Mouse (Mus musculus) hindbrain, embryonic 16.5 days (tissue): ENCODE data around the gene 4921524J17Rik. TPM values are rescaled to one million over a fixed set of nuclear protein-coding genes. Genes with fewer than 3 reads are reported as not detected.
A peak's percentile ranks its signal among the peaks of the same experiment; 100 is the strongest.

Experiments
- ATAC-seq: fragments of 200-750 bp; cut with Nextera tagmentation; 2 replicates; pipeline ENCODE4 v1.8.0; 2017; ENCODE audit warnings: moderate TSS enrichment, moderate library complexity
- H3K27ac ChIP-seq: fragments of 300-500 bp; sonication (generic); 2 replicates; pipeline ENCODE4 v1.5.1; 2014; ENCODE audit warnings: low read depth, mild to moderate bottlenecking, control low read depth, low read length, moderate library complexity
- H3K27me3 ChIP-seq: fragments of 300-500 bp; sonication (generic); replicated peaks from 2 replicates; pipeline ENCODE4 v1.6.1; 2014; ENCODE audit warnings: low read length; ENCODE audit not compliant: control insufficient read depth, insufficient read depth
- H3K36me3 ChIP-seq: fragments of 300-500 bp; sonication (generic); 2 replicates; pipeline ENCODE4 v1.6.1; 2014; ENCODE audit warnings: mild to moderate bottlenecking, low read length, moderate library complexity, mixed read lengths; ENCODE audit not compliant: control insufficient read depth, insufficient read depth
- H3K4me1 ChIP-seq: fragments of 300-500 bp; sonication (generic); 2 replicates; pipeline ENCODE4 v1.6.1; 2014; ENCODE audit warnings: low read depth, low read length; ENCODE audit not compliant: control insufficient read depth, insufficient read depth
- H3K4me2 ChIP-seq: fragments of 300-500 bp; sonication (generic); 2 replicates; pipeline ENCODE4 v1.6.1; 2014; ENCODE audit warnings: mild to moderate bottlenecking, low read length, control low read depth, moderate library complexity
- H3K4me3 ChIP-seq: fragments of 300-500 bp; sonication (generic); 2 replicates; pipeline ENCODE4 v1.5.1; 2014; ENCODE audit warnings: mild to moderate bottlenecking, low read length, control low read depth, moderate library complexity
- H3K9ac ChIP-seq: fragments of 300-500 bp; sonication (generic); 2 replicates; pipeline ENCODE4 v1.6.1; 2014; ENCODE audit warnings: low read depth, mild to moderate bottlenecking, control low read depth, low read length, moderate library complexity
- H3K9me3 ChIP-seq: fragments of 300-500 bp; sonication (generic); 2 replicates; pipeline ENCODE4 v1.6.1; 2014; ENCODE audit warnings: mild to moderate bottlenecking, low read length, moderate library complexity; ENCODE audit not compliant: control insufficient read depth
- WGBS: fragments of 180-500 bp; shearing (Covaris S2); extraction: QIAGEN DNeasy Blood & Tissue Kit; methylation state at CpG from one replicate; pipeline ENCODE4 v1.1.7; 2014; 5-methylcytosine and 5-hydroxymethylcytosine counted together
- polyA plus RNA-seq: library from polyadenylated mRNA; unstranded; fragments of >200 nt; fragmentation: Nextera tagmentation; extraction: Ambion mirVana; gene quantifications from 2 replicates; pipeline ENCODE4 v1.2.1, GENCODE M21; 2015

The 4921524J17Rik gene
- polyA plus RNA-seq, 1 experiment from 2014 or later = 39.2 TPM

DNA sequence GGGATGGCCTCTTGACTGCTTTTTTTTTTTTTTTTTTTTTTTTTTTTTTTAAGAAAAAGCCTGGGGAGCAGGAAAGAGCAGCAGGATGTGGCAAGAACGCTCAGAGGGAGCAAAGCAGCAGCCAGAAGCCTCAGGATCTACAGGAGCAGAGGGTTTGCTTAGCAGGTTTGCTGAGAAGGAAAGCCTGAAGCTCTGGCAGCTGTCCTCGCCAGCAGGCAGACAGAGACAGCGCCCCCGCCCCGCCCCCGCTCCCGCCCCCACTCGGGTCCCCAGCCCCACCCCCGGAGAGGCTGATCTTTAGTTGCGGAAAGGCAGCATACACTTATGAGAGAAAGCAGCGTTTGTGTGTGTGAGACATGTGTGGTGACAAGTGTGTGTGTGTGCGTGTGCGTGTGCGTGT lies 19.7 kb upstream of the 4921524J17Rik start:
- H3K4me3 ChIP-seq = peak overlapping the region; percentile 8; the same call in 1 of the 2 replicates
- no peaks in the 10 kb centered on the region for H3K36me3 ChIP-seq
- no peaks in the 10 kb centered on the region for H3K4me1 ChIP-seq
- H3K4me2 ChIP-seq = peak overlapping the region; percentile 49
- no peaks in the 10 kb centered on the region for H3K27me3 ChIP-seq
- 24% methylated on average over 14 of the region's 14 CpGs for WGBS
- no peak for ATAC-seq
- peak overlapping the region; percentile 38 for H3K9ac ChIP-seq
- H3K27ac ChIP-seq = no peak overlapping the region
- no peaks in the 10 kb centered on the region for H3K9me3 ChIP-seq

DNA sequence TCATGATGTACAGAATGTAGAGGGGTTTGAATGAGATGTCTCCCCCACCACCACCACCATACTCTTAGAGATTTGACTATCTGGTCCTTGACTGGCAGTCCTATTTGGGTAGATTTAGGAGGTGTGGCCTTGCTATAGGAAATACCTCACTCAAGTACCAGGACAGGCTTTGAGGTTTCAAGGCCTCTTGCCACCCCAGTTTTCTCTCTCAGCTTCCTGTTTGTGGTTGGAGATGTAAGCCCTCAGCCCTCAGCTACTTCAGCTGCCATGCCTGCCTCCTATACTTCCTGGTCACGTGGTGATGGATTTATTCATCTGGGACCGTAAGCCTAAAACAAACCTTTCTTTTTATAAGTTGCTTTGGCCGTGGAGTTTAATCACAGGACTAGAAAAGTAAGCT lies 17.7 kb upstream of the 4921524J17Rik start:
- no peak overlapping the region for H3K4me3 ChIP-seq
- H3K27me3 ChIP-seq = no peaks in the 10 kb centered on the region
- no peaks in the 10 kb centered on the region for H3K36me3 ChIP-seq
- no peaks in the 10 kb centered on the region for H3K9me3 ChIP-seq
- no peak for ATAC-seq
- 91% methylated on average over 3 of the region's 3 CpGs for WGBS
- no peak overlapping the region for H3K27ac ChIP-seq
- no peak overlapping the region for H3K9ac ChIP-seq
- H3K4me1 ChIP-seq = no peaks in the 10 kb centered on the region
- H3K4me2 ChIP-seq = no peak overlapping the region

DNA sequence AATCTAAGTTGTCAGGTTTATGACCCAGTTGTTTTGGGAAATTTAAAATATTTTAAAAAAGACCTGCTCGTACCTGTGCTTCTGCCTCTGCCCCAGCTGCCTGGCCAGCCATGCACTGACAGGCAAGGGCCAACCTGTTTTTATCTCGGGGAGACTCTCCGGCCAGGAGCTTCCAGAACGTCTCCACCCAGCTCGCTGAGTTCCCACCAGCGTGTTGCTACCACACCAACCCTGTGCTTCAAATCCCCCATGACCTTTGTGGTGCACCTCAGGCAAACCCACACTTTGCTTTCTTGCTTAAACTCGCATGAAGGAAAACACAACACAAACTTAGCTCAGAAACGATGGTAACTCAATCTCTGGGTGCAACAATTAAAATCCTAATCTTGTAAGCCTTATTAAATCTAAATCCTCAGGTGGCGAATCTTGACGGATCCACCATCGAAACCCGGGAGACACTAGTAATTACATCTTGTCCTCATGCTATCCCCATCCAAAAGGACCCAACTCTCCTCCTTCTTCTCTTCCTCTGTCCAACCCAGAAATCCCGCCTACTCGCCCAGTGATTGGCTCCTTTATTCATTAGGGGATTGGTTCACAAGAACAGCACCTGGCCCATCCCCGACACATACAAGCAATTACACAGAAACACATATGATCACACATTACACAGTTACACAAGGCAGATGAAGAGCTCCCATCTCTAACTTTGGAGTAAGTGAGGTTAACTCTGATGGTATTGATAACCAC lies 13.5 kb upstream of the 4921524J17Rik start:
- Histone ChIP-seq H3K4me1 (no peaks in the 10 kb centered on the region), H3K9me3 (no peaks in the 10 kb centered on the region), H3K9ac (no peak overlapping the region), H3K36me3 (no peaks in the 10 kb centered on the region), H3K27me3 (no peaks in the 10 kb centered on the region), H3K27ac (no peak overlapping the region), H3K4me2 (no peak overlapping the region), H3K4me3 (no peak overlapping the region)
- no peak for ATAC-seq
- WGBS = 89% methylated on average over 15 of the region's 15 CpGs

DNA sequence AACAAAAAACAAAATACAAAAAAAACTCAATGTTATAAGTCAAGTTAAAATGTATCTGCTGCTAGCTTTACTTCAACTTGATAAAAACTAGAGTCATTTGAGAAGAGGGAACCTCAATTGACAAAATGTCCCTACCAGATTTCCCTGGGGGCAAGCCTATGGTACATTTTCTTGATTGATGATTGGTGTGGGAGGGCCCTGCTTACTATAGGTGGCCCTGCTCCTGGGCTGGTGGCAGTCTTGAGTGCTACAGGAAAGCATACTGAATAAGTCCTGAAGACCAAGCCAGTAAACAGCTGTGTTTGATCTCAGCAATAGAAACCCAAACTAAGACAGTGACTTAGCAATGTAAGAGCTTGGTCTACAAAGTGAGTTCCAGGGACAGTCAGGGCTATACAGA lies 11.5 kb upstream of the 4921524J17Rik start:
- no peak overlapping the region for H3K9ac ChIP-seq
- no peak for ATAC-seq
- no peaks in the 10 kb centered on the region for H3K9me3 ChIP-seq
- H3K27ac ChIP-seq = no peak overlapping the region
- H3K4me1 ChIP-seq = no peaks in the 10 kb centered on the region
- no peak overlapping the region for H3K4me3 ChIP-seq
- H3K27me3 ChIP-seq = no peaks in the 10 kb centered on the region
- H3K36me3 ChIP-seq = no peaks in the 10 kb centered on the region
- no peak overlapping the region for H3K4me2 ChIP-seq

DNA sequence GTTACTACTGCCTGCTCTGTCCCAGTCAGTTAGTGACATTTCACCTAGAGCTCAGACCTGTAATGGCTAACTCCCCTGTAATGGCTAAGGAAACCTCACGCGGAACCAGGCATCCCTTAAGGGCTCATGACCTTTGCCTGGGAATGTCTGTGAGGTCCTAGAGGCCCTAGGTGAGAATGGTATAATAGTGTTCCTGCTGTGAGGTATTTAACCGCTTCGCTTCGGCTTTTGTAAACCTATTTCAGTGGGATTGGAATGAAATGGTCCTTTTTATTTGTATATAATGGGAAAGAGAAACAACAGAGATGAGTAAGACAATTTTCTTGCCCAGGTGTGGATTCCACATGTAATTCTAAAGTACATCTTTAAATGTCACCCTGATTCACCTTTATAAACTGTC lies 8.9 kb upstream of the 4921524J17Rik start:
- Histone ChIP-seq H3K9ac (no peak overlapping the region; the same call in 1 of the 2 replicates), H3K27me3 (no peaks in the 10 kb centered on the region), H3K36me3 (no peaks in the 10 kb centered on the region), H3K4me3 (no peak overlapping the region), H3K4me1 (no peaks in the 10 kb centered on the region), H3K4me2 (no peak overlapping the region), H3K9me3 (no peaks in the 10 kb centered on the region), H3K27ac (no peak overlapping the region)
- 39% methylated on average over 5 of the region's 5 CpGs for WGBS
- ATAC-seq = no peak

DNA sequence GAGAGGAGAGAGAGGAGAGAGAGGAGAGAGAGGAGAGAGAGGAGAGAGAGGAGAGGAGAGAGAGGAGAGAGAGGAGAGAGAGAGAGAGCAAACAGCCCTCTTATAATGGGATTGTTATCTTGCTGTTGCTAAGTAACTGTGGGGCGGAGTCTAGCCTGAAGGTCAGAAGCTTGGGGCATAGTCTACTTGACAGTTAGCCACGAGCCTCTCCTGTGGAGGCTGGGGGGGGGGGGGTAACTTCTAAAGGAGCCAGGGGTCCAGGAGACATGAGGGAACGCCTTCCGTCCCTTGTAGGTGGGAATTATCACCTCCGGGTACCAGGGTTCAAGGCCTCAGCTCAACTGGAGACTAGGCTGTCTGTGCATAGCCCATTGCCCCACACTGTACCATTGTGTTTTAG lies 3.1 kb upstream of the 4921524J17Rik start:
- H3K27me3 ChIP-seq = no peaks in the 10 kb centered on the region
- 45% methylated on average over 5 of the region's 5 CpGs for WGBS

DNA sequence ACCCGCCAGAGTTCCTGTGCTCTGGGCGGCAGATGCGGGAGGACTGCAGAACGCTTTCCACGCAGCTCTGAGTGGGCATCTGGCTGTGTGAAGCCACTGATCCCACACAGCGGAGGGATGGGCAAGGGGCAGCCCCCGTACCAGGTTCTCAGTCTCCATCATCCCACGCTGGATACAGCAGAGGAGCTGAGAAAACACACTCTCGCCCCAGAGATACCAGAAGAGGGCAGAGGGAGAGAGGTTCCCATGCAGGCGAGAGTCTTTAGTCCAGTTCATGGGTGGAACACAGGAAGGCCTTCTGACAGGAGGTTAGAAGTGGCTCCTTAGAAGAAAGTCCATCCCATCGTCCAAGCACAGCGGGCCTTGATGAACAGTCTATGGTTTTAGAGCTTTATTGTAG lies 2.2 kb upstream of the 4921524J17Rik start:
- 75% methylated on average over 12 of the region's 12 CpGs for WGBS
- Histone ChIP-seq H3K36me3 (no peaks in the 10 kb centered on the region), H3K9me3 (no peaks in the 10 kb centered on the region), H3K4me1 (peaks cover 11% of the 10 kb centered on the region), H3K9ac (no peak overlapping the region), H3K4me3 (no peak overlapping the region), H3K27me3 (no peaks in the 10 kb centered on the region), H3K27ac (no peak overlapping the region), H3K4me2 (no peak overlapping the region)
- ATAC-seq = no peak

More for the DNA sequence above, 3.1 kb upstream of the 4921524J17Rik start:
- no peak overlapping the region for H3K4me3 ChIP-seq
- no peak overlapping the region for H3K4me2 ChIP-seq
- no peak for ATAC-seq
- no peaks in the 10 kb centered on the region for H3K9me3 ChIP-seq
- H3K27ac ChIP-seq = no peak overlapping the region
- H3K4me1 ChIP-seq = peaks cover 9% of the 10 kb centered on the region
- no peak overlapping the region for H3K9ac ChIP-seq
- H3K36me3 ChIP-seq = no peaks in the 10 kb centered on the region

DNA sequence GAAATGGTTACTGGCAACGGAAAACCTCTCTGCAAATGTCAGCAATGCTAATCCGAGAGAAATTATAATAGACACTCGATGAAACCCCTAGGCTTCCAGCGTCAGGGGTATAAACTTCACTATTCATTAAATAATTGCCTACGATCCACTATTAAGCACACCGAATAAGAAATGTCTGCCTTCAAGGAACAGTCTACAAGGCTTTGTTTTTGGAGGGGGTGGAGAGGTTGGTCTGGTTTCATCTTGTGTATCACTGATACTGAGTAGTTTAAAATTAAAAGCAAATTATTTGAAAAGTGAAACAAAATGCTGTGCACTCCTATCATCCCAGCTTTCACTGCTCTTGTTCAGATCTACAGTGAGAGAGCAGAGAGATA lies 372 bp upstream of the 4921524J17Rik start:
- Histone ChIP-seq H3K4me1 (peaks cover 20% of the 10 kb centered on the region), H3K36me3 (no peaks in the 10 kb centered on the region), H3K27me3 (no peaks in the 10 kb centered on the region), H3K27ac (peak overlapping the region; percentile 54; the same call in 1 of the 2 replicates), H3K9me3 (no peaks in the 10 kb centered on the region), H3K4me2 (peak overlapping the region; percentile 49), H3K4me3 (peak overlapping the region; percentile 63), H3K9ac (peak overlapping the region; percentile 38; the same call in 1 of the 2 replicates)
- peak; percentile 81 for ATAC-seq
- WGBS = 1% methylated on average over 6 of the region's 6 CpGs

DNA sequence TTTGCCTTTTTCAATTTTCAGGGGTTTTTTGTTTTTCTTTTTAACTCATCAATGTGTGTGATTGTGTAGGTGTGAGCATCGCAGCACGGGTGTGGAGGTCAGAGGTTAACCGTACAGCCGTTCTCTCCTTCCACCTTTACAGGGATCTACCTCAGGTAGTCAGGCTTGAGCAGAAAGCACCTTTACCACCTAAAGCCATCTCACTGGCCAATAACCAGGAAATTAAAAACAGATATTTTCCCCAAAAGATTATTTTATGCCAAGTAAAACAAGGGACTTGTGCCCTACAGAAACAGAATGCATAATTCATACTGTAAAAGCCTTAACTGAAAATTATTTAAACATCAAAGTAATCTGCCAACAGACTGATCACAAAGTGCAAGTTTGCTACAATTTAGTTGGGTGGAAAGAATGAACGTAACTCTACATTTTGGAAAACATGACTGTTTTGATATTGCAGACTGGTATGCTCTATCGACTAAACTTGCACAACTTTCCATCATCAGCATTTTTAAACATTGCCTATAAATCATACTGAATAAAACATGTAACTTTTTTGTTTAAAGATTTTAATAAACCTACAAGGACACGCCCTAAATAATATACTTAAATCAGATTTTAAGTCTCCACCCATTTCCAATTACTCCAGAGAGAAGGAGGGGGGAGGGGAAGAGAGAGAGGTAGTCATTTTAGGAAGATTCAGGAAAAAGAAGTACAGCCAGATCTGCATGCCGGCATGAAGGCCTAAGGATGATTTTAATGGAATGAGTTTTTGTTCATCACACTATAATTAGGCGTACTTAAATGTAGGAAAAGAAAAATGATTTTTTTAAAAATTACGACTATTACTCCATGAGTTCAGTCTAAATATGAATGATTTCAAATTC lies 1.1 kb downstream of the 4921524J17Rik start:
- Histone ChIP-seq H3K4me3 (peak overlapping the region; percentile 63), H3K36me3 (no peaks in the 10 kb centered on the region), H3K9ac (peak overlapping the region; percentile 75), H3K27me3 (no peaks in the 10 kb centered on the region), H3K27ac (0 out of 2 replicates have a peak overlapping the region, but pooled peaks have one; percentile 34), H3K9me3 (no peaks in the 10 kb centered on the region), H3K4me2 (peak overlapping the region; percentile 67), H3K4me1 (peaks cover 23% of the 10 kb centered on the region)
- WGBS = 17% methylated on average over 10 of the region's 10 CpGs
- no peak for ATAC-seq
